Comparison of ENCODE assay signal across 12 mouse cellular contexts in genomic region chr1:193012351-193012750, GRCm38 (mm10).
"Had no signal": no experiment of that assay in that cellular context is flagged by ENCODE, and none has a peak within 500 bp of the region (broad histone marks: within the 10 kb centered on the region; RNA-seq: fewer than 3 reads in every experiment).

No protein-coding gene starts in this region.

- H3K27ac ChIP-seq: kidney, embryonic 15.5 days; left cerebral cortex, adult 2 months; limb, embryonic 15.5 days; midbrain, embryonic 13.5 days had no signal

- H3K4me3 ChIP-seq: kidney, embryonic 15.5 days; left cerebral cortex, adult 2 months; limb, embryonic 15.5 days; midbrain, embryonic 13.5 days had no signal

- H3K4me2 ChIP-seq: kidney, embryonic 15.5 days; limb, embryonic 15.5 days; lung, embryonic 14.5 days; midbrain, embryonic 13.5 days had no signal

- ATAC-seq: midbrain, embryonic 13.5 days had no signal

- H3K4me1 ChIP-seq: kidney, embryonic 15.5 days; limb, embryonic 15.5 days; midbrain, embryonic 13.5 days had no signal

- H3K27me3 ChIP-seq: kidney, embryonic 15.5 days; limb, embryonic 15.5 days; midbrain, embryonic 13.5 days had no signal

- DNase-seq: kidney, adult 18-20 months; kidney, postnatal 14 days; lung, embryonic 14.5 days; lung, postnatal 10 days; lung, postnatal 4 days; right cerebral cortex, postnatal 25 days; thymus, adult 18-20 months; thymus, postnatal 14 days had no signal

- H3K9me3 ChIP-seq: kidney, embryonic 15.5 days; limb, embryonic 15.5 days; midbrain, embryonic 13.5 days had no signal

- H3K36me3 ChIP-seq: kidney, embryonic 15.5 days; limb, embryonic 15.5 days; midbrain, embryonic 13.5 days had no signal

- H3K9ac ChIP-seq: kidney, embryonic 15.5 days; limb, embryonic 15.5 days; lung, embryonic 14.5 days; midbrain, embryonic 13.5 days had no signal
